Mouse (Mus musculus) liver, embryonic 12.5 days (tissue): Measurements from ENCODE around the gene Arhgef3. TPM values are rescaled to one million over a fixed set of nuclear protein-coding genes. Genes with fewer than 3 reads are reported as not detected.
A peak's percentile ranks its signal among the peaks of the same experiment; 100 is the strongest.

ENCODE experiments used
- ATAC-seq: fragments of 200-750 bp; cut with Nextera tagmentation; 2 replicates; pipeline ENCODE4 v1.8.0; 2017; ENCODE audit warnings: moderate number of reproducible peaks, mild to moderate bottlenecking, moderate library complexity
- H3K27ac ChIP-seq: fragments of 300-500 bp; sonication (generic); 2 replicates; pipeline ENCODE4 v1.5.1; 2016; ENCODE audit warnings: mild to moderate bottlenecking
- H3K27me3 ChIP-seq: fragments of 300-500 bp; sonication (generic); replicated peaks from 2 replicates; pipeline ENCODE4 v1.6.1; 2016; ENCODE audit warnings: mild to moderate bottlenecking, moderate library complexity
- H3K36me3 ChIP-seq: fragments of 300-500 bp; sonication (generic); 2 replicates; pipeline ENCODE4 v1.6.1; 2016; ENCODE audit warnings: mild to moderate bottlenecking, moderate library complexity
- H3K4me1 ChIP-seq: fragments of 300-500 bp; sonication (generic); 2 replicates; pipeline ENCODE4 v1.6.1; 2016
- H3K4me2 ChIP-seq: fragments of 300-500 bp; sonication (generic); 2 replicates; pipeline ENCODE4 v1.6.1; 2016; ENCODE audit warnings: mild to moderate bottlenecking, moderate library complexity
- H3K4me3 ChIP-seq: fragments of 300-500 bp; sonication (generic); 2 replicates; pipeline ENCODE4 v1.5.1; 2016; ENCODE audit warnings: mild to moderate bottlenecking, moderate library complexity
- H3K9ac ChIP-seq: fragments of 300-500 bp; sonication (generic); 2 replicates; pipeline ENCODE4 v1.6.1; 2016; ENCODE audit warnings: mild to moderate bottlenecking, moderate library complexity
- H3K9me3 ChIP-seq: fragments of 300-500 bp; sonication (generic); replicated peaks from 2 replicates; pipeline ENCODE4 v1.6.1; 2016; ENCODE audit warnings: mild to moderate bottlenecking, moderate library complexity
- WGBS: fragments of 180-500 bp; shearing (Covaris S2); methylation state at CpG from one replicate; pipeline ENCODE4 v1.1.7; 2016; ENCODE audit not compliant: insufficient replicate concordance; 5-methylcytosine and 5-hydroxymethylcytosine counted together
- polyA plus RNA-seq: library from polyadenylated mRNA; unstranded; fragments of >200 nt; fragmentation: Nextera tagmentation; extraction: Ambion mirVana; gene quantifications from 2 replicates; pipeline ENCODE4 v1.2.1, GENCODE M21; 2016

The Arhgef3 gene
- polyA plus RNA-seq, 1 experiment from 2014 or later = 5.6 TPM

DNA sequence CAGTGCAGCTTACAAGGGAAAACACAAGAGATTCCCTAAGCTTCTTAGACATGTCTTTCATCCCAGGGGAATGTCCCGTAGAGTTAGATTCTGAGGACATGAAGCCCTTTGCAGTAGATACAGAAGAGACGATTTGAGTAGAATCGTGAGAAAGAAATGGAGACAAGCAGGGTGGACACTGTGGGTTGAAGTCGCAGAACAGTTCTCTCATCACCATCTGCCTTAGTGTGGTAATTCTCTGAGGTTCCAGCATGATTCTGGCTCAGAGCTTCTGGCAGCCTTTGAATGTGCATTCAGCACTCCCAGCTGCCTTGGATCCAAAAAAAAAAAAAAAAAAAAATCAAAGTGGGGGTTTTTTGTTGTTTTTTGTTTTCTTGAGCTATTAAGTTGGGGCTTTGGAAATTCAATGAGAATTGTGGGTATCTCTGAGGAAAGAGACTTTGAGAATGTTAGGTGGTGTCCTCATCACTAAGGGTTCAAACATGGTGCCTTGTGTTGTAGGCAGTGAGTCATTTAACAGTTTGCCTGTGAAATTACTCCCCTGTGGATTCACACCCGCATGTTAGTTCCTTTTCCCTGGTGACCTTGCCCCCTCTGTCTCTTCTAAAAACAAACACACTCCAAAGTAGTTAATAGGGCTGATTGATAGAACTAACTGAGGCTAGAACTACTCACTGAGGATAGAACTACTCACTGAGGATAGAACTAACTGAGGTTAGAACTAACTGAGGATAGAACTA is 33.0 kb upstream of the Arhgef3 start:
- 64% methylated on average over 5 of the region's 5 CpGs for WGBS
- Histone ChIP-seq H3K36me3 (no peaks in the 10 kb centered on the region), H3K4me2 (no peak overlapping the region), H3K4me3 (no peak overlapping the region), H3K27ac (no peak overlapping the region), H3K4me1 (no peaks in the 10 kb centered on the region), H3K9ac (no peak overlapping the region), H3K9me3 (no peaks in the 10 kb centered on the region), H3K27me3 (no peaks in the 10 kb centered on the region)
- ATAC-seq = no peak

DNA sequence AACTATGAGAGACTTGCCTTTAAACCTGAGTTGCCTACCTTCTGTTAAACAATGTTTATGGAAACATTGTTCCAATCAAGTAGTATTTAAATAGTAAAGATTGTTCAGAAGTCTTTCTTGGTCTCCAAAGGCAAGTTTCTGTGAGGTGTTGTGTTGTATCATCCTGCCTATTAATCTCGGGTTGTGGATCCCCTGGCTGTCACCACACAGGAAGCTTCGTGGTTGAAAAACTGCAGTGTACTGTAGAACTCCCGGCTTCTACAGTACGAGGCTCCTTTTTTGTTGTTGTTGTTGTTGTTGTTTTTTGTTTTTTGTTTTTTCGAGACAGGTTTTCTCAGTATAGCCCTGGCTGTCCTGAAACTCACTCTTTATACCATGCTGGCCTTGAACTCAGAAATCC is 29.2 kb upstream of the Arhgef3 start:
- no peak overlapping the region for H3K4me2 ChIP-seq
- 32% methylated on average over 5 of the region's 5 CpGs for WGBS
- H3K4me3 ChIP-seq = no peak overlapping the region
- H3K27ac ChIP-seq = no peak overlapping the region
- no peaks in the 10 kb centered on the region for H3K36me3 ChIP-seq
- H3K4me1 ChIP-seq = no peaks in the 10 kb centered on the region
- H3K9me3 ChIP-seq = no peaks in the 10 kb centered on the region
- H3K9ac ChIP-seq = no peak overlapping the region
- no peak for ATAC-seq
- no peaks in the 10 kb centered on the region for H3K27me3 ChIP-seq

DNA sequence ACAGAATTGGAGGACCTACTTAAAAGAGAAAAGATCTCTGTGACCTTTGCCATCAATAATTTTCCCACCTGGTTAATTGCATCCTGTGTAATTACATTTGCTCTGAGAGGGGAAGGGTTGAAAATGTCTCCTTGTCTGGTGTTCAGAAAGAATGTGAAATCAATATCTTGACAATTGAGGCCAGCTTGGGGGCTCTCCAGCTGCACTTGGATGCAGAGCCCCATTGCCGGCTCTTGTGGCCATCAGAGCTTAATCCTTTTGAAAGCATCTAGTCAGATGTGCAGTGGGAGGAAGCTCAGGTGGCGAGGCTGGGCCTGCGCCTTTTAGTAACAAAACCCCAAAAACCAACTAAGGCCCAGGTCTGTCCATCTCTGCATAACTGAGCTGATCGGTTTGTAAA is 28.7 kb upstream of the Arhgef3 start:
- Histone ChIP-seq H3K4me1 (no peaks in the 10 kb centered on the region), H3K9ac (no peak overlapping the region), H3K4me2 (no peak overlapping the region), H3K27me3 (no peaks in the 10 kb centered on the region), H3K27ac (no peak overlapping the region), H3K9me3 (no peaks in the 10 kb centered on the region), H3K36me3 (no peaks in the 10 kb centered on the region), H3K4me3 (no peak overlapping the region)
- ATAC-seq = no peak
- 72% methylated on average over 4 of the region's 4 CpGs for WGBS

DNA sequence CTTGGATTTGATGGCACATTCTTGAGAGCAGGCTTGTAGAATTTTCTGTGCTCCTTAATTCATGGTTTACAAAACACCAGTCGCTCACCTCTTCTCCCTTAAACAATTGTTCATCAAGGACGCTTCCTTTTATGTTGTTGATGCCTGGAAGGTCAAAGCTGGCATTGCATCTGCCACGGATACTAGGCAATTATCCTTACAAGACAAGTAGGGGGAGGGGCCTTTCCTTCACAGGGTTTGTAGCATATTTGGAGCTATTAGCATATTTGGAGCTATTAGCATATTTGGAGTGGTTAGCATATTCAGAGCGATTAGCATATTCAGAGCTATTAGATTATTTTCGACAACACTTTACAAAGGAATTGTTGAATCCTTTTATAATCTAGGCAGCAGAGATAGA is 20.5 kb upstream of the Arhgef3 start:
- H3K27me3 ChIP-seq = no peaks in the 10 kb centered on the region
- no peaks in the 10 kb centered on the region for H3K9me3 ChIP-seq
- WGBS = 58% methylated on average over 5 of the region's 5 CpGs
- H3K27ac ChIP-seq = no peak overlapping the region
- no peak for ATAC-seq
- H3K9ac ChIP-seq = no peak overlapping the region
- no peaks in the 10 kb centered on the region for H3K4me1 ChIP-seq
- no peak overlapping the region for H3K4me3 ChIP-seq
- no peaks in the 10 kb centered on the region for H3K36me3 ChIP-seq
- H3K4me2 ChIP-seq = no peak overlapping the region

DNA sequence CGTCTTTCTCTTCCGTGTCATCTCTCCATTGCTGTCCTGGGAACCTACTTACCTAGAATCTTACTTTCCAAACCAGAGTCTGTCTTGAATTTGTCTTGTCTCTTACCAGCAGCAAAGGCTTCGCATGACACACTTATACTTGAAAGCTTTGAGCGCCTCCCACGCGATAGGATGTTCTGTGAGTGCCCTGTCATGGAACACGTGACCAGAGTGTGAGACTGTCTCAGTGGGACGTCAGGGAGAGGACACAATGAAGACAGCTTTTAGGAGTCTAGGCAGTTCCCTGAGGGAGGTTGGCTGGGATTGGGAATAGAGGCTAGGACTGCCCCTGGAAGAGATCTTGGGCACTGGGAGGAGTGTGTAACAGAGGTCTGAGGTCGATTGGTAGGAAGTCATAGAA is 18.6 kb upstream of the Arhgef3 start:
- Histone ChIP-seq H3K4me3 (no peak overlapping the region), H3K27ac (no peak overlapping the region), H3K4me2 (no peak overlapping the region), H3K27me3 (no peaks in the 10 kb centered on the region), H3K9ac (no peak overlapping the region), H3K36me3 (no peaks in the 10 kb centered on the region), H3K4me1 (no peaks in the 10 kb centered on the region), H3K9me3 (no peaks in the 10 kb centered on the region)
- 66% methylated on average over 9 of the region's 9 CpGs for WGBS
- ATAC-seq = no peak

DNA sequence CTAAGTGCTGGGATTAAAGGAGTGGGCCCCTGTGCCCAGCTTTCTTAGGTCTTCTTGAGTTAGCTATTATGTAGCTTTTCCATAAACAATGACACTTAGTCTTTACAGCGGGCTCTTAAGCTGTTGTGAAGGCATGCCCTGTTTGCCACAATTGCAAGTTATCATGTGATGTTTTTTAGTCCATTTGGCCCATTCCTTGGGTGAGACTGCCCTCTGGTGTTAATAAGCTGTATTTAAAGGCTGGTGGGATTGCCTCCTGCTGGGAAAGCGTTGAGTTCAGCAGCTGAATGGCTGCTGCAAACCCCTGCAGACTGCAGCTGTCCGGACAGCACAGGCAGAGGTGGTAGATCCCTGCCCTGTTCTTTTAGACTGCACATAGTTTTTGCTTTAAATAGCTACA is 17.9 kb upstream of the Arhgef3 start:
- Histone ChIP-seq H3K9me3 (no peaks in the 10 kb centered on the region), H3K4me1 (no peaks in the 10 kb centered on the region), H3K36me3 (no peaks in the 10 kb centered on the region), H3K27me3 (no peaks in the 10 kb centered on the region), H3K4me3 (no peak overlapping the region), H3K27ac (no peak overlapping the region), H3K9ac (no peak overlapping the region), H3K4me2 (no peak overlapping the region)
- no peak for ATAC-seq
- WGBS = 22% methylated on average over 3 of the region's 3 CpGs

DNA sequence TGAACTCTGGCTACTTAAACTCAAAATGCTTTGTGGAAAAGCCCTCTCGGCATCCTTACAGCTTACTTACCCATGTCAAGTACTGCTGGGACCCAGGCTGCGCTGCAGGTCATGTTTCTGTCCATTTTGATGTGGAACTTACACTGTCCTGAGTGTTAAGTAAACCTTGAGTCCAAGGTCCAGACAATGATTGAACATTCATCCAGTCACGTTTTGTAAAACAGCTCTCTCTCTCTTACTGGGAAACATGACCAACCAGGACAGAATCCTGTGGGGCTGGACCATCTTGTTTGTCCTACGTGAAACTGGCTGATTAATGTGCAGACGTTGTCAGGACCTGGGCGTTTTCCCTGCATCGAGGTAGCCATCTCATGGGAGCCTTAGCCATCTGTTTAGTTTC is 13.0 kb upstream of the Arhgef3 start:
- Histone ChIP-seq H3K4me2 (no peak overlapping the region), H3K4me3 (no peak overlapping the region), H3K27ac (no peak overlapping the region)

DNA sequence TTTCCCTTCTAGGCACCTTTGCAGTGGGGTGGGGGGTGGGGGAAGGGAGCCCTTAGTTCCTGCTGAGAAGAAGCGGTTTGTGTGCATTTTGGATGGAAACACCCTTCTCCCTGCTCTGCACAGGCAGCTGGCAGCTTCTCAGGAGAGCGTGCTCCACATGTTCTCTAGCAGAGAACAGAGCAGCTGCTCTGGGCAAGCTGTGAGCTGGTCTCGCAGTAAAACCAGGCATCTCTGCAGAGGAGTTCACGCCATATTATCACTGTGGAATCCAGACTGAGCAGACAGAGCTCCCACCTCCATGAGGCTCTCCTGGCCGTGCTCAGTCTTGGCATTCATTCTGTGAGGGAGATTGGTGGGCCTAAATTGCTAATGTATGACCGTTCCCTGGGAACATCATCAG is 12.0 kb upstream of the Arhgef3 start:
- H3K4me3 ChIP-seq = no peak overlapping the region
- H3K27ac ChIP-seq = no peak overlapping the region
- H3K27me3 ChIP-seq = 0 out of 2 replicates have a peak, but pooled peaks cover 3% of the 10 kb centered on the region
- no peaks in the 10 kb centered on the region for H3K36me3 ChIP-seq
- no peak overlapping the region for H3K4me2 ChIP-seq
- H3K4me1 ChIP-seq = no peaks in the 10 kb centered on the region
- no peak overlapping the region for H3K9ac ChIP-seq
- 63% methylated on average over 6 of the region's 6 CpGs for WGBS
- H3K9me3 ChIP-seq = no peaks in the 10 kb centered on the region
- no peak for ATAC-seq

More for the DNA sequence above, 13.0 kb upstream of the Arhgef3 start:
- Histone ChIP-seq H3K9ac (no peak overlapping the region), H3K9me3 (no peaks in the 10 kb centered on the region), H3K4me1 (no peaks in the 10 kb centered on the region), H3K27me3 (no peaks in the 10 kb centered on the region), H3K36me3 (no peaks in the 10 kb centered on the region)
- peak; percentile 47; the same call in 1 of the 2 replicates for ATAC-seq
- WGBS = 57% methylated on average over 7 of the region's 7 CpGs

DNA sequence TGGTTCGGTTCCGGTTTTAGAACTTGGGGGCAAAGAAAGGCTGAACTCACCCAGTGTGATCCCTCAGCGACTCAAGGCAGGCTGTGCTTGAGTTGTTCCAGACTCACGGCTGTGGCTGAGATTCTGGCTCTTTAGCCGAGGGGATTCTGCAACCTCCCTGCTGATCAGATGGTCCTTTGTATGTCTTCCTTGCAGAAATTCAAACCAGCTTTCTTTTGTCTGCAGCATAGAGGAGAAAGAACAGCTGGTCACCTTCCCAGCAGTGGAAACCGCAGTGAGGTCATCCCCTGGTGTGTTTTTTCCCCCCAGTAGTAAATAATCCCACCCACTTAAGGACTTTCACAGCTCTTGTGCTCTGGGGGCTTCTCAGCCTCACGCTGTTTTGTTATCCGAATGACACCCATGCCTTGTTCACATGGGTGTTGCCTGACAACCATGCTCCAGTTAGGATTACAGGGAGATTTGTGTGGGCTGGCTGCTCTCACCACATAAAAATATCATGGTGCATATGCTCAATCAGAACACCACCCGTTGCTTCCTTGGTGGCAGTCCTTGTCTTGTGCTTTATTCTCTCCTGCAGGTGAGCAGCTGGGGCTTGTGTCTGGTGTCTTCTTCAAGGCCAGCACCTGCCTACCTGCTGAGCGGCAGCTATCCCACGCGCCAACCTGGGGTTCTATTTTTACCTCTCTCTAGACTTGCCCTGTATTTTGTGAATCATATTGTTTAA is 8.8 kb upstream of the Arhgef3 start:
- no peaks in the 10 kb centered on the region for H3K36me3 ChIP-seq
- H3K27me3 ChIP-seq = 0 out of 2 replicates have a peak, but pooled peaks cover 3% of the 10 kb centered on the region
- H3K9ac ChIP-seq = no peak overlapping the region
- WGBS = 68% methylated on average over 12 of the region's 12 CpGs
- no peak overlapping the region for H3K27ac ChIP-seq
- no peaks in the 10 kb centered on the region for H3K4me1 ChIP-seq
- no peak overlapping the region for H3K4me2 ChIP-seq
- no peaks in the 10 kb centered on the region for H3K9me3 ChIP-seq
- H3K4me3 ChIP-seq = no peak overlapping the region
- no peak for ATAC-seq

DNA sequence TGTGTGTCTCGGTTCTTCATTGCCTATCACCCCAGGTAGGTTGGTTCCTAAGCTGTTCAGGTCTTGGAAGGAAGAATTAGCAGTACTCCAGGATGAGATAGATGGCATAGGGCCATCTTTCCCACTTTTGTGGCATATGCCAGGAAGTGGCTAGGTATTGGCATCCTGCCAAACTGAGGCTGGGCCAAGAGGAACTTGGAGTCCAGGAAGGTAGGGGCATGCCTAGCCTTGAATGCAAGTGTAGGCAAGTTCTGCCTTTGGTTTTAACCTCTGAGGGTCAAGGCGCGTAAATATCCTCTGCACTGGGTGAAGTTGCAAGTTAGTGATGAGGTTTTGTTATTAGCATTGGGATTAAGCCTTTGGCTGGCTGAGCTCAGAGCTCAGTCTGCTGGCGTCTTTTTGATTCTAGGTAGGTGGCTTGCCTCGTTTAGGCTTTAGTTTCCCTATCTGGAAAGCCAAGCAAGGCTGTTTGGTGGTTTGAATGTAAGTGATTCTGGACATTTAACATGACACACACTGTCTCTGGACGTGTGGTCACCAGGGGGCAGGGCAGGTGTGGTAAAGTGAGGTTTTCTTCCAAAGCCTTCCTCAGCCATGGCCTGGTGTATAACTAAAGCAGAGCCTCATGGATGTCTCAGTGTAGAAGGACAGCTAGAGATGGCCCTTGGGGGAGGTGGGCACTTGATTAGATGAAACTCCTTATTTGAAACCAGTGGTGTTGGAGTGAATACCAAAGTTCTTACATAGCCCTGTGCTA is 5.8 kb upstream of the Arhgef3 start:
- ATAC-seq = no peak
- 45% methylated on average over 6 of the region's 6 CpGs for WGBS

DNA sequence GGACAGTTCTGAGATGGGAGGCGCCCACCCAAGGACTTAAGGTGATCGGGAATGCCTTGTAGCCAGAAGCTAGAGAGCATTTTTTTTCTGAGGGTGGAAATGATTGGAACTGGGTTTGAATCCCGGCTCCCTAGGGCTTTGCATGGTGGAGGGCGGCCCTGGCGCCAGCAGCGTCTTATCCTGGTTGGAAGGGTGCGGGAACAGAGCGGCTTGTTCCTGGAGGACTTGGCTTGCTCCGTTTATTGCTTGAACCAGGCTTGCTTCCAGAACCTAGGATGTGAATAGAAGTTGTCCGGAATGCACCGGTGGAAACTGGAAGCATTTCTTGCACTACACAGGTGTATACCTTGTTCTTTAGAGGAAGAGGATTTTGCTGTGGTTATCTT is 569 bp downstream of the Arhgef3 start:
- H3K4me1 ChIP-seq = no peaks in the 10 kb centered on the region; the same call in 1 of the 2 replicates
- WGBS = 17% methylated on average over 11 of the region's 11 CpGs
- H3K27ac ChIP-seq = no peak overlapping the region
- no peaks in the 10 kb centered on the region for H3K36me3 ChIP-seq
- peaks cover 50% of the 10 kb centered on the region for H3K27me3 ChIP-seq
- H3K9ac ChIP-seq = no peak overlapping the region
- ATAC-seq = no peak
- no peaks in the 10 kb centered on the region for H3K9me3 ChIP-seq
- H3K4me3 ChIP-seq = peak overlapping the region; percentile 55
- peak overlapping the region; percentile 80 for H3K4me2 ChIP-seq

More for the DNA sequence above, 5.8 kb upstream of the Arhgef3 start:
- Histone ChIP-seq H3K4me3 (no peak overlapping the region), H3K36me3 (no peaks in the 10 kb centered on the region), H3K4me1 (no peaks in the 10 kb centered on the region), H3K27ac (no peak overlapping the region), H3K4me2 (no peak overlapping the region), H3K27me3 (peaks cover 14% of the 10 kb centered on the region), H3K9ac (no peak overlapping the region), H3K9me3 (no peaks in the 10 kb centered on the region)

DNA sequence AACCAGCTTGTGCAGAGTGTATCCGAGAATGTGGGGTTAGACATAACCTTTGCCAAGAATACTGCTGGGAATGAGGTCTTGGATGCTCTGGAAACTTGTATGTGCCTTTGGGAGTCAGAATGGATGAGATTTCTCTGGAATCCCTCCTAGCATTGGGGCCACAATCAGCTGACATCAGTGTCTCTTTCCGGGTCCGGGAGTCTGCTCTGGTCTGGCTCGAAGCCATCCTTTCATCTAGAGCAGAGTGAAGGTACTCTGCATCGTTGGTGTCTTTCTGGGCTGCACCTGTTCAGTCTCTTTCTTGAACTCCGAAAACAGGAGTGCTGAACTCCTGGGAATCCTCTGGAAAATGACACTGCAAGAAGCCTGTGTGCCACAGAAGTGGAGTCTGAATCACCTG is 1.3 kb downstream of the Arhgef3 start:
- H3K4me2 ChIP-seq = no peak overlapping the region
- H3K4me1 ChIP-seq = no peaks in the 10 kb centered on the region; the same call in 1 of the 2 replicates
- 58% methylated on average over 6 of the region's 6 CpGs for WGBS
- no peak overlapping the region for H3K27ac ChIP-seq
- peaks cover 50% of the 10 kb centered on the region for H3K27me3 ChIP-seq
- no peak for ATAC-seq
- no peak overlapping the region for H3K9ac ChIP-seq
- no peaks in the 10 kb centered on the region for H3K9me3 ChIP-seq
- H3K36me3 ChIP-seq = no peaks in the 10 kb centered on the region
- H3K4me3 ChIP-seq = no peak overlapping the region
